In the genomic region with DNA sequence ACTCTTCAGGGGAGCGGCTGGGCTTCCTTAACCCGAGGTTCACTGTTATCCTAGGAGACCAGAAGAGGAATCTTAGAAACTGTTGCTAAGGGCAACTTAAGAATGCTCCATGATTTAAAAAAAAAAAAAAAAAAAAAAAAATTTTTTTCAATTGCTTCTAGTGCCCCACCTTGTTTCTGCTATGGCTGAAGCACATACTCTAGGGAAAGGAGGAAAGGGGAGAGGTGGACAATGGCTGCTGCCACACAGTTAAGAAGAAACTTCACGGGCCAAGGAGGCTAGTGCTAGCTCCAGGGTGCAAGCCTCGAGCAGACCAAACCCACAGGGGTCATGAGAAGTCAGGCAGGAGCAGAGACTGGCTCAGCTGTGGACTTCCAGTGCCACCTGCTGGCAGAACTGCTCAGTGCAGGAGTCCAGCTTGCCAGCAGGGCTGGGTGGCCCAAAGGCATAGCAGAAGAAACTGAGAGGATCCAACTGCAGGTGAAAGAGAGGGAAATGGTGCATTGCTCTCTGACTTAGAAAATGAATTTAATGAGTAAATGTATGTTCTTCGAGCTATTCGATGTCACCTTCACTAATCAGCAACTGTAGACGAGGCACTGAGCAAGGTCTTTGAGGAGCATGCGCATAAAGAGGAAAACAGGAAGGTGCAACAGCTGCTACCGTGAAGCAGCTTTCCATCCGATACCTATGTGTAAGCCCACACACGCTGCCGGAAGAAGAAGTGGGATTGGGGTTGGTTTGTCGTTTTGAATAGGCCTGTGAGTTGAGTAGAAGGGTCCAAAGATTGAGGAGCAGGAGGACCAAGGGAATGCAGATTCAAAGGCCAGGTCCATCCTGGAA, we compare ENCODE assay signal across 8 mouse cellular contexts. TPM values are rescaled to one million over a fixed set of nuclear protein-coding genes. Genes with fewer than 3 reads are reported as not detected.
A peak's percentile ranks its signal among the peaks of the same experiment; 100 is the strongest.
DNase-seq lines count a peak whose midpoint lies in the region; ATAC-seq and TF ChIP-seq lines count a peak whose summit lies in the region.

No protein-coding gene starts in this region.

- DNase-seq in 3T3-L1 (ENCODE audit: low read depth, low spot score) (peak; percentile 87), liver (peak; percentile 89)
- peak; percentile 88 for DNase-seq in adrenal gland, postnatal 25 days
- DNase-seq in embryonic facial prominence, embryonic 11.5 days (ENCODE audit: low spot score), result peak; percentile 86
- peak; percentile 89 for DNase-seq in heart, embryonic 10.5 days (ENCODE audit: low spot score)
- DNase-seq in spleen, postnatal 36 days (ENCODE audit: low spot score in 2 of 2), result peak; percentile 81

- no peaks in the 10 kb centered on the region for H3K79me2 ChIP-seq in myocyte (ENCODE audit: control insufficient read depth, insufficient read depth)

- H3K9me3 ChIP-seq in embryonic facial prominence, embryonic 11.5 days (replicated peaks; ENCODE audit: control insufficient read depth, low read length), result no peaks in the 10 kb centered on the region
- H3K9me3 ChIP-seq in heart, embryonic 10.5 days, result no peaks in the 10 kb centered on the region
- H3K9me3 ChIP-seq in kidney, embryonic 15.5 days (replicated peaks), result no peaks in the 10 kb centered on the region

- no peak overlapping the region for H3K4me3 ChIP-seq in embryonic facial prominence, embryonic 11.5 days (ENCODE audit: low read depth, low read length)
- H3K4me3 ChIP-seq in heart, embryonic 10.5 days, result no peak overlapping the region
- no peak overlapping the region for H3K4me3 ChIP-seq in kidney, embryonic 15.5 days (replicated peaks)
- no peak overlapping the region for H3K4me3 ChIP-seq in myocyte

- ATAC-seq in embryonic facial prominence, embryonic 11.5 days (replicated peaks; ENCODE audit: insufficient number of reproducible peaks, low FRiP score, low TSS enrichment, low read depth), result peak; percentile 46; the same call in 1 of the 2 replicates
- peak; percentile 75 for ATAC-seq in kidney, embryonic 15.5 days (replicated peaks; ENCODE audit: low FRiP score)

- TF ChIP-seq POLR2A in myocyte (IDR thresholded peaks at IDR 0.05; ENCODE audit: insufficient read length, low read depth), result no peak

- H3K4me2 ChIP-seq in embryonic facial prominence, embryonic 11.5 days (ENCODE audit: low read depth, low read length), result no peak overlapping the region
- H3K4me2 ChIP-seq in kidney, embryonic 15.5 days, result no peak overlapping the region
- H3K4me2 ChIP-seq in myocyte (ENCODE audit: low read depth), result no peak overlapping the region

- H3K36me3 ChIP-seq in embryonic facial prominence, embryonic 11.5 days (replicated peaks; ENCODE audit: control insufficient read depth, insufficient read depth, low read depth, low read length), result no peaks in the 10 kb centered on the region
- no peaks in the 10 kb centered on the region for H3K36me3 ChIP-seq in heart, embryonic 10.5 days
- peaks cover 4% of the 10 kb centered on the region; the same call in 1 of the 2 replicates for H3K36me3 ChIP-seq in kidney, embryonic 15.5 days
- no peaks in the 10 kb centered on the region for H3K36me3 ChIP-seq in myocyte (ENCODE audit: control insufficient read depth, insufficient read depth)

- no peak overlapping the region for H3K27ac ChIP-seq in embryonic facial prominence, embryonic 11.5 days (replicated peaks; ENCODE audit: low read depth, low read length)
- H3K27ac ChIP-seq in heart, embryonic 10.5 days, result no peak overlapping the region
- H3K27ac ChIP-seq in kidney, embryonic 15.5 days, result no peak overlapping the region

- no peaks in the 10 kb centered on the region for H3K27me3 ChIP-seq in embryonic facial prominence, embryonic 11.5 days (ENCODE audit: control insufficient read depth, insufficient read depth, low read length)
- no peaks in the 10 kb centered on the region for H3K27me3 ChIP-seq in heart, embryonic 10.5 days (ENCODE audit: insufficient read depth, poor library complexity, severe bottlenecking)
- no peaks in the 10 kb centered on the region for H3K27me3 ChIP-seq in kidney, embryonic 15.5 days
- H3K27me3 ChIP-seq in myocyte (ENCODE audit: control insufficient read depth, insufficient read depth, insufficient read length), result no peaks in the 10 kb centered on the region

- H3K4me1 ChIP-seq in embryonic facial prominence, embryonic 11.5 days (ENCODE audit: control insufficient read depth, insufficient read depth, low read length), result no peaks in the 10 kb centered on the region
- H3K4me1 ChIP-seq in heart, embryonic 10.5 days, result peaks cover 14% of the 10 kb centered on the region; the same call in 1 of the 2 replicates
- H3K4me1 ChIP-seq in kidney, embryonic 15.5 days, result peaks cover 27% of the 10 kb centered on the region

- WGBS in embryonic facial prominence, embryonic 11.5 days, result 36% methylated on average over 13 of the region's 13 CpGs
- WGBS in heart, embryonic 10.5 days, result 35% methylated on average over 13 of the region's 13 CpGs
- 38% methylated on average over 13 of the region's 13 CpGs for WGBS in kidney, embryonic 15.5 days

- H3K9ac ChIP-seq in embryonic facial prominence, embryonic 11.5 days (replicated peaks; ENCODE audit: low read length), result no peak overlapping the region
- no peak overlapping the region for H3K9ac ChIP-seq in kidney, embryonic 15.5 days

- no peak overlapping the region for H3ac ChIP-seq in myocyte (ENCODE audit: control insufficient read depth, insufficient read length)

TF ChIP-seq in myocyte, 11 proteins besides CTCF, POLR2A, EP300 and RAD21:
- TF ChIP-seq POLR2AphosphoS2 (IDR thresholded peaks at IDR 0.05; ENCODE audit: insufficient read length, low read depth) (peak; percentile 50), MYOD1 (IDR thresholded peaks at IDR 0.05; ENCODE audit: control insufficient read depth in 1 of 3, insufficient read length in 2 of 3, low read depth in 2 of 3) (no peak), MYOG (IDR thresholded peaks at IDR 0.05; ENCODE audit: control insufficient read depth in 1 of 3, insufficient read depth in 1 of 3, insufficient read length in 2 of 3, low read depth in 2 of 3) (peak in 1 of 3 experiments; percentile 38)
TF ChIP-seq in myocyte: peak in this region for 2.

RNA-seq across cellular contexts. Expression of a gene that starts 14.3 kb away (rescaled TPM):
- 65.1 and 69.2 TPM in 2 replicates for total RNA-seq in adrenal gland, postnatal 25 days (2021)
- polyA plus RNA-seq in embryonic facial prominence, embryonic 11.5 days (2014; fragmentation: Nextera tagmentation; extraction: Ambion mirVana), result 19.4 and 21.6 TPM in 2 replicates
- 28.8 and 32.0 TPM in 2 replicates for polyA plus RNA-seq in heart, embryonic 10.5 days (2016; fragmentation: Nextera tagmentation; extraction: Ambion mirVana)
- 27.1 and 30.2 TPM in 2 replicates for polyA plus RNA-seq in kidney, embryonic 15.5 days (2015; fragmentation: Nextera tagmentation; extraction: Ambion mirVana)
- 45.2 TPM for polyA plus RNA-seq in myocyte (2012; fragmentation: generic; extraction: Trizol)
